15 mouse cellular contexts compared by ENCODE assay signal in the genomic region with DNA sequence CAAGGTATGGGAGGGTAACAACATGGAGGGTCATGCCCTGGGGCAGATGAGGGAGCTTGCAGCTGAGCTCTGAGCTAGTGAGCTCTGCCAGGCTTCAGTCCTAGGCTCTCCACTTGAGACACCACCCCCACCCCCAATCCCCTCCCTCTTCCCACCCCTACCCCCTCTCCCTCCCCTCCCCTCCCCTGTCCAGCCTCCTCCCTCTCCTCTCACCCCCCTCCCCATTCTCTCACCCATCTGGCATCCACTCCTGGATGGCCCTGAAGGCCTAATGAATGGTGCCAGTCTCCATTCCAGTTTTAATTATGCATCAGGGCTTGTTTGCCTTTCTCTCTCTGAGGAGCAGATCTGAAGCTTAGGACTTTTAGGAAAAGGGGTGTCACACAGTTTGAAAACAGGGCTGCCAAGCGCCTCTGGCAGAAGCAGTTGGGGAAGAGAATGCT. TPM values are rescaled to one million over a fixed set of nuclear protein-coding genes. Genes with fewer than 3 reads are reported as not detected.
DNase-seq lines count a peak whose midpoint lies in the region; ATAC-seq lines count a peak whose summit lies in the region.
"Had no signal": no experiment of that assay in that cellular context is flagged by ENCODE, and none has a peak within 500 bp of the region (broad histone marks: within the 10 kb centered on the region; RNA-seq: fewer than 3 reads in every experiment).

No protein-coding gene starts in this region.

- ATAC-seq in forebrain, embryonic 15.5 days (replicated peaks), result peak; percentile 69
- ATAC-seq: intestine, postnatal 0 days had no signal

- no peak overlapping the region for H3K4me2 ChIP-seq in forebrain, embryonic 15.5 days (replicated peaks)
- H3K4me2 ChIP-seq: embryonic facial prominence, embryonic 12.5 days; heart, embryonic 15.5 days; liver, embryonic 11.5 days had no signal

- WGBS in forebrain, embryonic 15.5 days, result 16% methylated on average over 1 of the region's 1 CpGs
- WGBS in midbrain, embryonic 10.5 days, result 50% methylated on average over 1 of the region's 1 CpGs

- no peaks in the 10 kb centered on the region for H3K9me3 ChIP-seq in forebrain, embryonic 15.5 days
- no peaks in the 10 kb centered on the region for H3K9me3 ChIP-seq in midbrain, embryonic 10.5 days (replicated peaks)
- H3K9me3 ChIP-seq: embryonic facial prominence, embryonic 12.5 days; heart, embryonic 15.5 days had no signal

- no peak overlapping the region for H3K4me3 ChIP-seq in forebrain, embryonic 15.5 days
- no peak overlapping the region for H3K4me3 ChIP-seq in midbrain, embryonic 10.5 days
- H3K4me3 ChIP-seq: embryonic facial prominence, embryonic 12.5 days; heart, embryonic 15.5 days had no signal

- H3K9ac ChIP-seq in forebrain, embryonic 15.5 days (replicated peaks), result no peak overlapping the region
- H3K9ac ChIP-seq: embryonic facial prominence, embryonic 12.5 days; heart, embryonic 15.5 days had no signal

- H3K36me3 ChIP-seq in forebrain, embryonic 15.5 days, result no peaks in the 10 kb centered on the region
- no peaks in the 10 kb centered on the region for H3K36me3 ChIP-seq in midbrain, embryonic 10.5 days
- H3K36me3 ChIP-seq: embryonic facial prominence, embryonic 12.5 days; heart, embryonic 15.5 days had no signal

- no peaks in the 10 kb centered on the region for H3K27me3 ChIP-seq in forebrain, embryonic 15.5 days
- H3K27me3 ChIP-seq in midbrain, embryonic 10.5 days (ENCODE audit: low read depth, poor library complexity, severe bottlenecking), result peaks cover 26% of the 10 kb centered on the region
- H3K27me3 ChIP-seq: embryonic facial prominence, embryonic 12.5 days had no signal

- H3K4me1 ChIP-seq in forebrain, embryonic 15.5 days, result peaks cover 38% of the 10 kb centered on the region
- H3K4me1 ChIP-seq in midbrain, embryonic 10.5 days, result peaks cover 54% of the 10 kb centered on the region

- peak; percentile 33 for DNase-seq in layer of hippocampus, adult 9-11 months
- no peak for DNase-seq in layer of hippocampus, postnatal 25 days (ENCODE audit: extremely low spot score in 1 of 2, low spot score in 1 of 2)
- peak; percentile 23 for DNase-seq in midbrain, embryonic 10.5 days (ENCODE audit: low spot score)
- DNase-seq in retina, postnatal 1 day, result peak; percentile 88
- DNase-seq in ovary, postnatal 10 days (ENCODE audit: low spot score), result no peak
- DNase-seq in MN1 (ENCODE audit: low spot score), result no peak
- DNase-seq: cerebellum, adult 9-11 months; lung, postnatal 10 days had no signal

- peak overlapping the region; percentile 66 for H3K27ac ChIP-seq in forebrain, embryonic 15.5 days (replicated peaks)
- peak overlapping the region; percentile 55 for H3K27ac ChIP-seq in midbrain, embryonic 10.5 days (replicated peaks)
- H3K27ac ChIP-seq: embryonic facial prominence, embryonic 12.5 days; heart, embryonic 15.5 days had no signal

RNA-seq across cellular contexts. Expression of a gene that starts 16.5 kb away (rescaled TPM):
- 1 to 10 TPM in 1 of 2 experiments, under 1 TPM in 1; 0.92 to 1.6 TPM for total RNA-seq in layer of hippocampus, postnatal 25 days (2021)
- polyA plus RNA-seq in forebrain, embryonic 15.5 days (2015; fragmentation: Nextera tagmentation; extraction: Ambion mirVana), result 0.74 and 0.98 TPM in 2 replicates
- not detected in 2 replicates for polyA plus RNA-seq in midbrain, embryonic 10.5 days (2016; fragmentation: Nextera tagmentation; extraction: Ambion mirVana)
- total RNA-seq: gastrocnemius, postnatal 4 days; monocyte, adult 5-6 weeks had no signal
- polyA plus RNA-seq: heart, embryonic 15.5 days; intestine, postnatal 0 days; liver, embryonic 11.5 days had no signal

Comparison
In these comparisons a context has a peak if more than half of its experiments do, and no peak if none do; other contexts are left out.
1. DNase-seq: peak in layer of hippocampus, adult 9-11 months (single experiment), midbrain, embryonic 10.5 days (single experiment) and retina, postnatal 1 day (single experiment); none in layer of hippocampus, postnatal 25 days (0 of 2), ovary, postnatal 10 days (single experiment) and MN1 (single experiment).